Mouse (Mus musculus) limb, embryonic 14.5 days (tissue): Measurements from ENCODE around the gene Cep112. TPM values are rescaled to one million over a fixed set of nuclear protein-coding genes. Genes with fewer than 3 reads are reported as not detected.
A peak's percentile ranks its signal among the peaks of the same experiment; 100 is the strongest.

Experiments used
- ATAC-seq: fragments of 200-750 bp; cut with Nextera tagmentation; 2 replicates; pipeline ENCODE4 v1.8.0; 2017; ENCODE audit warnings: low read depth, moderate number of reproducible peaks, moderate TSS enrichment; ENCODE audit not compliant: low FRiP score
- DNase-seq: peaks from one replicate; pipeline ENCODE4 v3.0.0-alpha.2; 2015; ENCODE audit warnings: low spot score
- H3K27ac ChIP-seq: fragments of 300-500 bp; sonication (generic); replicated peaks from 2 replicates; pipeline ENCODE4 v1.5.1; 2014; ENCODE audit warnings: low read depth, mild to moderate bottlenecking, low read length, moderate library complexity, mixed read lengths
- H3K27me3 ChIP-seq: fragments of 300-500 bp; sonication (generic); 2 replicates; pipeline ENCODE4 v1.6.1; 2014; ENCODE audit warnings: low read length, mixed read lengths; ENCODE audit not compliant: control insufficient read depth, insufficient read depth
- H3K36me3 ChIP-seq: fragments of 300-500 bp; sonication (generic); 2 replicates; pipeline ENCODE4 v1.6.1; 2014; ENCODE audit warnings: mild to moderate bottlenecking, low read length, moderate library complexity, mixed read lengths; ENCODE audit not compliant: control insufficient read depth, insufficient read depth
- H3K4me1 ChIP-seq: fragments of 300-500 bp; sonication (generic); 2 replicates; pipeline ENCODE4 v1.6.1; 2014; ENCODE audit warnings: antibody characterized with exemption, low read length, mixed read lengths; ENCODE audit not compliant: control insufficient read depth, insufficient read depth
- H3K4me2 ChIP-seq: fragments of 300-500 bp; sonication (generic); replicated peaks from 2 replicates; pipeline ENCODE4 v1.6.1; 2014; ENCODE audit warnings: low read depth, mild to moderate bottlenecking, low read length, moderate library complexity; ENCODE audit not compliant: severe bottlenecking
- H3K4me3 ChIP-seq: fragments of 300-500 bp; sonication (generic); replicated peaks from 2 replicates; pipeline ENCODE4 v1.5.1; 2014; ENCODE audit warnings: low read length
- H3K9ac ChIP-seq: fragments of 300-500 bp; sonication (generic); 2 replicates; pipeline ENCODE4 v1.6.1; 2014; ENCODE audit warnings: mild to moderate bottlenecking, low read depth, low read length, moderate library complexity; ENCODE audit not compliant: severe bottlenecking
- H3K9me3 ChIP-seq: fragments of 300-500 bp; sonication (generic); 2 replicates; pipeline ENCODE4 v1.6.1; 2016; ENCODE audit warnings: low read length; ENCODE audit not compliant: control insufficient read depth
- POLR2A ChIP-seq: fragments of 200-500 bp; IDR thresholded peaks from 2 replicates; pipeline ENCODE4 v1.8.0; 2012; ENCODE audit warnings: inconsistent platforms, mild to moderate bottlenecking, moderate library complexity, borderline replicate concordance; ENCODE audit not compliant: insufficient read depth, insufficient read length; ENCODE audit errors: extremely low read depth
- WGBS: fragments of 180-500 bp; shearing (Covaris S2); extraction: QIAGEN DNeasy Blood & Tissue Kit; methylation state at CpG from one replicate; pipeline ENCODE4 v1.1.7; 2014; 5-methylcytosine and 5-hydroxymethylcytosine counted together
- polyA plus RNA-seq, 2 experiments: library from polyadenylated mRNA; depleted of rRNA in 1 of 2; stranded (reverse) in 1 of 2; unstranded in 1 of 2; fragments of >200 nt; fragmentation: Nextera tagmentation in 1 of 2; extraction: Ambion mirVana in 1 of 2; gene quantifications; 2 replicates each; pipeline versions ENCODE4 v1.2.1 to v1.2.3; 2012 to 2014

Gene Cep112
- polyA plus RNA-seq, 2 experiments, result 9.0 to 17.3 TPM

GRCm38 (mm10) chr11:108871748-108872147, 446.8 kb downstream of the Cep112 start:
- Histone ChIP-seq H3K36me3 (no peaks in the 10 kb centered on the region), H3K9me3 (no peaks in the 10 kb centered on the region), H3K9ac (no peak overlapping the region), H3K4me3 (no peak overlapping the region), H3K27me3 (no peaks in the 10 kb centered on the region), H3K4me1 (peaks cover 9% of the 10 kb centered on the region), H3K27ac (no peak overlapping the region), H3K4me2 (no peak overlapping the region)
- 93% methylated on average over 3 of the region's 3 CpGs for WGBS
- no peak for ATAC-seq
- TF ChIP-seq POLR2A, result no peak
- no peak for DNase-seq

- no peak for TF ChIP-seq POLR2A
- WGBS, result 54% methylated on average over 7 of the region's 7 CpGs
- ATAC-seq, result 0 out of 2 replicates have a peak, but pooled peaks have one; percentile 41
These were observed 451.7 kb downstream of the Cep112 start for GRCm38 (mm10) chr11:108876633-108877205.

GRCm38 (mm10) chr11:108877520-108877919, 452.5 kb downstream of the Cep112 start:
- Histone ChIP-seq H3K4me2 (no peak overlapping the region), H3K9ac (no peak overlapping the region), H3K36me3 (no peaks in the 10 kb centered on the region), H3K27me3 (no peaks in the 10 kb centered on the region), H3K9me3 (no peaks in the 10 kb centered on the region), H3K4me3 (no peak overlapping the region), H3K4me1 (peaks cover 8% of the 10 kb centered on the region; the same call in 1 of the 2 replicates), H3K27ac (no peak overlapping the region)
- no peak for ATAC-seq
- no peak for DNase-seq
- no peak for TF ChIP-seq POLR2A
- WGBS, result 79% methylated on average over 5 of the region's 5 CpGs

More at GRCm38 (mm10) chr11:108876633-108877205, 451.7 kb downstream of the Cep112 start:
- H3K27ac ChIP-seq, result no peak overlapping the region
- no peaks in the 10 kb centered on the region for H3K27me3 ChIP-seq
- peaks cover 3% of the 10 kb centered on the region; the same call in 1 of the 2 replicates for H3K4me1 ChIP-seq
- H3K36me3 ChIP-seq, result no peaks in the 10 kb centered on the region
- no peak for DNase-seq
- H3K9ac ChIP-seq, result no peak overlapping the region
- no peak overlapping the region for H3K4me3 ChIP-seq
- H3K4me2 ChIP-seq, result no peak overlapping the region
- H3K9me3 ChIP-seq, result no peaks in the 10 kb centered on the region

- DNase-seq (no peak), ATAC-seq (no peak)
- no peak for TF ChIP-seq POLR2A
- Histone ChIP-seq H3K4me2 (no peak overlapping the region), H3K9me3 (no peaks in the 10 kb centered on the region), H3K36me3 (no peaks in the 10 kb centered on the region), H3K4me1 (peaks cover 11% of the 10 kb centered on the region), H3K4me3 (no peak overlapping the region), H3K27ac (no peak overlapping the region), H3K9ac (no peak overlapping the region), H3K27me3 (no peaks in the 10 kb centered on the region)
- 77% methylated on average over 4 of the region's 4 CpGs for WGBS
These were observed 455.6 kb downstream of the Cep112 start for GRCm38 (mm10) chr11:108880546-108880945.

GRCm38 (mm10) chr11:108881662-108882061, 456.7 kb downstream of the Cep112 start:
- no peaks in the 10 kb centered on the region for H3K27me3 ChIP-seq
- TF ChIP-seq POLR2A, result no peak
- H3K4me3 ChIP-seq, result no peak overlapping the region
- H3K4me2 ChIP-seq, result no peak overlapping the region
- 40% methylated on average over 5 of the region's 5 CpGs for WGBS
- H3K9me3 ChIP-seq, result no peaks in the 10 kb centered on the region
- no peaks in the 10 kb centered on the region for H3K36me3 ChIP-seq
- no peak overlapping the region for H3K27ac ChIP-seq
- ATAC-seq (peak; percentile 41; the same call in 1 of the 2 replicates), DNase-seq (peak; percentile 25)
- peaks cover 13% of the 10 kb centered on the region for H3K4me1 ChIP-seq
- no peak overlapping the region for H3K9ac ChIP-seq
